Mouse (Mus musculus): ENCODE results near the gene Ugt1a8. TPM values are rescaled to one million over a fixed set of nuclear protein-coding genes. Genes with fewer than 3 reads are reported as not detected.

Ugt1a8 gene
- not detected for polyA plus RNA-seq (2014; fragmentation: Illumina TruSeq; extraction: RNeasy Lipid Tissue Mini Kit (QIAGEN cat#74804); ENCODE audit: low read depth, low replicate concordance)

DNA sequence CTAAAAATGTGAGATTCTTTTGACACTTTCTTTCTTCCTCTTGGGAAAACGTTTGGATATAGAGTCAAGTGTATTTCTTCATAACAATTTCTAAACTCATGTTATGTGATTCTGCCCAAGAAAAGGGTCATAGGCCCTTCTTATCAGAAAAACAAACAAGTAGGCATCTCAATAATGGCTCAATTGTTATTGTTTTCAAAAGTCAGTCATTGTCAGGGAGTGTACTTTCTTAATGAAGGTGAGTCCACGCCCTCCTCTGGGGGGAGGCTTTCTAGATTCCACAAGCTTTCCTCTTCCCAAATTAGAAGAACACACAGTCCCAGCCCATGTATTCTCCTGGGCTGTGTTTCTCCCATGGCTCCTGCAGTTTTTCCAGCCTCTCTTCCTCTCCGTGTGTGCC lies at the start of gene Ugt1a8:
Gene Ugt1a8 (plus strand): TSS at position 301 of the 400 bp plus-strand sequence.

DNA sequence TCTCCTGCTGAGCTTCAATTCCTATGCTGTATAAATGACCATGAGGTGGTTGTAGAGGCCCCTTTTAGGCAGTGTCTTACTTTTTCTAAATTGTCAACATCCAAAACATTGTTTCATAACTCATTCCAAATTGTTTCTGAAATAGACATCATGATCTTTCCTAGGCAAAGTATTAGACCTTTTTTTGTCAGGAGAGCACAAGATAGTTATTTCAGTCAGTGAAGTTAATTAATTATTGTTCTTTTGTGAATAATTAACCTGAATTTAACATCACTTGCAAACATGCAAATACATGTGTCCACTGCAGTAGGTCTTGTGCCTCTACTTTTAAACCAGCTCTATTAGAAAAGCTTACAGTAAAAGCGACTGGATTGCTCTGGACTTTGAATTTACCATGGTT lies 32.5 kb upstream of the Ugt1a8 start, which contains the start of gene Ugt1a10:
Gene Ugt1a10 (plus strand): TSS at position 301 of the 400 bp plus-strand sequence.

DNA sequence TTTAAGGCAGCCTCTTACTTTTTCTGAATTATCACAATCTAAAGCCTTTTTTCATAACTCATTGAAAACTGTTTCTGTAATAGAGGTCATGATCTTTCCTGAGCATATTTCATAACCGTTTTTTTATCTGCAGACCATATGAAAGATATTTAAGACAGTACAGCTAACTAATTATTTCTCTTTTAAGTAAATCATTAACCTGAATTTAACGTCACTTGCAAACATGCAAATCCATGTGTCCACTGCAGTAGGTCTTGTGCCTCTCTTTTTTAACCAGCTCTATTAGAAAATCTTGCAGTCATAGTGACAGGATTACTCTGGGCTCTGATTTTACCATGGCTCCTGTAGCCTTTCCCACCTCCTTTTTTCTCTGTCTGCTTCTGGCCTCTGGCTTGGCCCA lies 17.1 kb upstream of the Ugt1a8 start, which contains the start of gene Ugt1a9:
Gene Ugt1a9 (plus strand): TSS at position 306 of the 400 bp plus-strand sequence.

DNA sequence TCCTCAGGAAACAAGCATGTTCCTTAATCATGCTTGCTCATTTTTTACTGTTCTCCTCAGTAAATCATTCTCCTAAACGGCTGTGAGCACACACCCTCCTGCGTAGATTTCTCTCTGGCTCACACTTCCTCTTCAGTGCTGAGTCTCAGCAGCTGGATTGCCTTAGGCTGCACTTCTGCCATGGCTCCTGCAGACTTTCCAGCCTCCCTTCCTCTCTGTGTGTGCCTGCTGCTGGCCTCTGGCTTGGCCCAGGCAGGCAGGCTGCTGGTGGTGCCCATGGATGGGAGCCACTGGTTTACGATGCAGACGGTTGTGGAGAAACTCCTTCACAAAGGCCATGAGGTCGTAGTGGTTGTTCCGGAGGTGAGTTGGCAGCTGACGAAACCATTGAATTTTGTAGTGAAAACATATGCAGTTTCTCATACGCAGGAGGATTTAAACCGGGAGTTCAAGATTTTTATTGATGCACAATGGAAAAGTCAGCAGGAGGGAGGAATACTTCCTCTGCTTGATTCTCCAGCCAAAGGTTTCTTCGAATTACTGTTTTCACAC lies 7.4 kb downstream of the Ugt1a8 start, which contains the start of gene Ugt1a7c:
Gene Ugt1a7c (plus strand): TSS at position 122 of the 552 bp plus-strand sequence.

DNA sequence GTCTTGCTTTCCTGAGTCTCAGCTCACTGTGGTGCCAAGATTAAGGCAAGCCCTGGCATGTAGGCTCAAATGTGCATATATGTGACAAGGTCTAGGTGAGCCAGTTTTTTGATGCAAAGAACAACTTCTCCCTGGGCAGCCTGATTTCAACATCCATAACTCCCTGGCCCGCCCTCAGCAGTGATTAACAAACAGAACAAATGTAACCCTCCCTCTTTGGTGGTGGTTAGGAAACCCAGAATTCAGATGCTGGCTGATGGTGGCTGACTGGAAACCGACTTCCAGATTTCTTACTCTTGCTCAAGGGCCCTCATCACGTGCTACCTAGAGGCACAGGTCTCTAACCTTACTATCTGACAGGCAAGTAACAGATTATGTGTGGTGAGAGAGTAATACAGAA lies 15.4 kb downstream of the Ugt1a8 start, which contains the start of gene Ugt1a6b:
Gene Ugt1a6b (plus strand): TSS at position 234 of the 400 bp plus-strand sequence.

DNA sequence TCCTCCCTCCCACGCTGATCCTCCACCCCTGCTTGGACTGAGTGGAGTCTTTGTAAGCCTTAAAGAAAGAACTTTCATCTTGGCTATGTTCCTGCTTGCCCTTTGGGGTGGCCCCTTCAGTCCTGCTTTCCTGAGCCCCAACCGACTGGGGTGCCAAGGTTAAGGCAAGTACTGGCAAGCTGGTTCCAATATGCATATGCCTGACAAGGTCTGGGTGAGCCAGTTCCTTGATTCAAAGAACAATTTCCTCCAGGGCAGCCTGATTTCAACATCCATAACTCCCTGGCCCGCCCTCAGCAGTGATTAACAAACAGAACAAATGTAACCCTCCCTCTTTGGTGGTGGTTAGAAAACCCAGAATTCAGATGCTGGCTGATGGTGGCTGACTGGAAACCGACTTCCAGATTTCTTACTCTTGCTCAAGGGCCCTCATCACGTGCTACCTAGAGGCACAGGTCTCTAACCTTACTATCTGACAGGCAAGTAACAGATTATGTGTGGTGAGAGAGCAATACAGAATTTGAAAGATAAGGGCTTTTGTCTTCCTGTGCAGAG lies 46.9 kb downstream of the Ugt1a8 start, which contains the start of gene Ugt1a6a:
Gene Ugt1a6a (plus strand): TSS at position 353 of the 555 bp plus-strand sequence.

DNA sequence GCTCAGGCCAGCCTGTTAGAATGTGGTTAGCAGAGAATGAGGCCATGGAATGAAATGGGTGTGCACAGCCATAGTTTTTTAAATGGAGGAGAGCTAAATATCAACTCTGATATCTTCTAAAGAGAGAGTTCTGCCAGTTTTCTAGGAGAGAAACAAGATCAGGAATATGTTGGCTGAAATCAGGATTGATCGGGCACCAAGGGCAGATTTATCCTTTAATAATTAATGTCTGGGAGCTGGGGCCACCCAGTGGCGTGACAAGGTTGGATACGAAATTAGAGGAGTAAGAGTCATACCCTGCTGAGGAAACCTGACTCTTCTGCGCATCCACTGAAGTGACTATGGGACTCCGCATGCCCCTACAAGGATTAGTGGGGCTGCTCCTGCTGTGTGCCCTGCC lies 78.1 kb downstream of the Ugt1a8 start, which contains the start of gene Ugt1a5:
Gene Ugt1a5 (plus strand): TSS at position 302 of the 400 bp plus-strand sequence.

DNA sequence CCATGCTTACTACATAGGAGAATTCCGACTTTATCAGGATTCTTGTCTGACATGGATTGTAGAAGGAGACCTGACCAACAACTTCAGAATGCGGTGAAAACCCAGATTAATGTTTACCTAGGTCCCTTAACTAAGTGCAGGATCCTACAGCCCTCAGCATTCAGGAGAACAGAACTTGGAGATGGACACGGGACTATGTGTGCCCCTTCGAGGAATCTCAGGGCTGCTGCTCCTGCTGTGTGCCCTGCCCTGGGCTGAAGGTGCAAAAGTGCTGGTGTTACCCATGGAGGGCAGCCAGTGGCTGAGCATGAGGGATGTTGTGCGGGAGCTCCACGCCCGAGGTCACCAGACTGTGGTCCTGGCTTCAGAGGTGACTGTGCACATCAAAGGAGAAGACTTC lies 112.8 kb downstream of the Ugt1a8 start, which contains the start of gene Ugt1a2:
Gene Ugt1a2 (plus strand): TSS at position 146 of the 400 bp plus-strand sequence.

DNA sequence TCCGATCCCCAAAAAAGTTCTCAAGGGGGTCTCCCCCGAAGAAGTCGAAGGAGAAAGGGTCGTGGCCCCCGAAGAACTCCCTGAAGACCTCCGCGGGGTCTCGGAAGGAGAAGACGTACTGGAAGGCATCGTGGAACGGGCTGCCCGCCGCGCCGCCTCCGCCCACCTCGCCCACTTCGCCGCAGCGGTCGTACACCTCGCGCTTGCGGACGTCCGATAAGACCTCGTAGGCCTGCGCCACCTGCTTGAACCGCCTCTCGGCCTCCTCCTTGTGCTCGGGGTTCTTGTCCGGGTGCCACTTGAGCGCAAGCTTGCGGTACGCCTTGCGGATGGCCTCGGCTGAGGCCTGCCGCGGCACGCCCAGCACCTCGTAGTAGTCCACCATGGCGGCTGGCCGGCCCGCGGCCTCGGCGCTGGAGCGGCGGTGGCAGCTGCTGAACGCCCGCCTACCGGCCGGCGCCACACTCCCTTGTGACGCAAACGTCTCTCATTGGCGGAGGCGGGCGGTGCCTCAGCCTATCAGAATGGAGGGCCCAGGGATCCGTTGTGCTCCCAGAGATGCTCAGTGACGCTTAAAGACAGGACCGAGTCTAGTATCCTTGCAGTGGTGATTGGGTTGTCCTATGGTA lies 117.8 kb downstream of the Ugt1a8 start, which contains the start of gene Dnajb3:
Gene Dnajb3 (minus strand): TSS at position 489 of the 629 bp plus-strand sequence.

DNA sequence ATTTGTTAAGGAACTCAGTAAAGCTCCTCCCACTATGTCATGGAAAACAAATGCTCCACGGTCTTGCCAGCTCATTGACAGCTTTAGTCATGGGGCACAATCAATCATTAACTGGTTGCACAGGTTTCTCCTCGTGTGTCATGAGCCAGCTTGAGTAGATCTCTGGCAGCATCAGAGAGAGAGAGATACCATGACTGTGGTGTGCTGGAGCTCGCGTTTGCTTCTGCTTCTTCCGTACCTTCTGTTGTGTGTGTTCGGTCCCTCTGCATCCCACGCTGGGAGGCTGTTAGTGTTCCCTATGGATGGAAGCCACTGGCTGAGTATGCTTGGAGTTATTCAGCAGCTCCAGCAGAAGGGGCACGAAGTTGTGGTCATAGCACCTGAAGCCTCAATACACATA lies 124.2 kb downstream of the Ugt1a8 start, which contains the start of gene Ugt1a1:
Gene Ugt1a1 (plus strand): TSS at position 148 of the 400 bp plus-strand sequence.

DNA sequence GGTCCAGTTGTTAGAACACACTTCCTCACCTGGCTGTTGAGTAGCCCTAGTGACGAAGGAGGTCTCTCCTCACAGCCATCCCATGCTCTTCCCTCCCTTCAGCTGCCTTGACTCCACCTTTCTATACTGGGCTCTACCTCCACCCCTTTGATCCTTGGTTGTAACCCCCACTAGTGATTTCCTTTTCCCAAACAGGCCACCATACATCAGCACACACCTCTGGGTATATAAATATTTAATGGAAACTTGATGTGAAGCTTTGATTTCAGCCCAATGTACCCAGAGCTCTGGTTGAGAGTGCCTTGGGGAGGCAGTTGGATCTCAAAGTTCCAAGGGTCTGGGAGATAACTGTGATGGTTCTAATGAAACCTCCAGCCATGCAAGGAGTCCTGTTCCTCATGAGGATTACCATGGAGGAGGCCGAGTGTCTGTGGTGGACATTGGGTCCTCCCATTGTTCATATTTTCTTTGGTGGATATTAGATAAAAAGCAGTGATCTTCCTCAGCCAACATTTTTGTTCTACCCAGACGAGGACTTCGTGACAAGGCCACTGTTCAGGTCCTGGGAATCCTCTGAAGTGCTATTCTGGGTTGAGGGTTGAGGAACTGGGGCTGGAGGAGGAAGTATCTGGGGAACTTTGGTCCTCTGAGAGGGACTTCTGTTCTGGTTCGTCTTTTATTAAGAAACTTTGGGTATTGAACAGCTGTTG lies 139.2 kb downstream of the Ugt1a8 start, which contains the start of gene Mroh2a:
Gene Mroh2a (plus strand): TSS at position 317 of the 710 bp plus-strand sequence.

Other genes starting within 250 kb of the Ugt1a8 start
- gene Dgkd, start 234.5 kb upstream of the Ugt1a8 start, polyA plus RNA-seq (2014; fragmentation: Illumina TruSeq; extraction: RNeasy Lipid Tissue Mini Kit (QIAGEN cat#74804); ENCODE audit: low read depth, low replicate concordance), result 45.4 TPM
- 33.3 TPM for gene Usp40, start 79.3 kb upstream of the Ugt1a8 start, polyA plus RNA-seq (2014; fragmentation: Illumina TruSeq; extraction: RNeasy Lipid Tissue Mini Kit (QIAGEN cat#74804); ENCODE audit: low read depth, low replicate concordance)
- gene Ugt1a10, start 32.4 kb upstream of the Ugt1a8 start, polyA plus RNA-seq (2014; fragmentation: Illumina TruSeq; extraction: RNeasy Lipid Tissue Mini Kit (QIAGEN cat#74804); ENCODE audit: low read depth, low replicate concordance), result 61.8 TPM
- 2.7 TPM for gene Ugt1a9, start 17.0 kb upstream of the Ugt1a8 start, polyA plus RNA-seq (2014; fragmentation: Illumina TruSeq; extraction: RNeasy Lipid Tissue Mini Kit (QIAGEN cat#74804); ENCODE audit: low read depth, low replicate concordance)
- 433 TPM for gene Ugt1a7c, start 7.2 kb downstream of the Ugt1a8 start, polyA plus RNA-seq (2014; fragmentation: Illumina TruSeq; extraction: RNeasy Lipid Tissue Mini Kit (QIAGEN cat#74804); ENCODE audit: low read depth, low replicate concordance)
- gene Ugt1a6b, start 15.4 kb downstream of the Ugt1a8 start, polyA plus RNA-seq (2014; fragmentation: Illumina TruSeq; extraction: RNeasy Lipid Tissue Mini Kit (QIAGEN cat#74804); ENCODE audit: low read depth, low replicate concordance), result 0.81 TPM
- gene Ugt1a6a, start 47.0 kb downstream of the Ugt1a8 start, polyA plus RNA-seq (2014; fragmentation: Illumina TruSeq; extraction: RNeasy Lipid Tissue Mini Kit (QIAGEN cat#74804); ENCODE audit: low read depth, low replicate concordance), result 17.1 TPM
- 0.24 TPM for gene Ugt1a5, start 78.2 kb downstream of the Ugt1a8 start, polyA plus RNA-seq (2014; fragmentation: Illumina TruSeq; extraction: RNeasy Lipid Tissue Mini Kit (QIAGEN cat#74804); ENCODE audit: low read depth, low replicate concordance)
- gene Ugt1a2, start 112.8 kb downstream of the Ugt1a8 start, polyA plus RNA-seq (2014; fragmentation: Illumina TruSeq; extraction: RNeasy Lipid Tissue Mini Kit (QIAGEN cat#74804); ENCODE audit: low read depth, low replicate concordance), result 1,708 TPM
- 2.1 TPM for gene Dnajb3, start 118.0 kb downstream of the Ugt1a8 start, polyA plus RNA-seq (2014; fragmentation: Illumina TruSeq; extraction: RNeasy Lipid Tissue Mini Kit (QIAGEN cat#74804); ENCODE audit: low read depth, low replicate concordance)
- 9.7 TPM for gene Ugt1a1, start 124.1 kb downstream of the Ugt1a8 start, polyA plus RNA-seq (2014; fragmentation: Illumina TruSeq; extraction: RNeasy Lipid Tissue Mini Kit (QIAGEN cat#74804); ENCODE audit: low read depth, low replicate concordance)
- gene Mroh2a, start 139.2 kb downstream of the Ugt1a8 start, polyA plus RNA-seq (2014; fragmentation: Illumina TruSeq; extraction: RNeasy Lipid Tissue Mini Kit (QIAGEN cat#74804); ENCODE audit: low read depth, low replicate concordance), result not detected
- gene Hjurp, start 189.8 kb downstream of the Ugt1a8 start, polyA plus RNA-seq (2014; fragmentation: Illumina TruSeq; extraction: RNeasy Lipid Tissue Mini Kit (QIAGEN cat#74804); ENCODE audit: low read depth, low replicate concordance), result 10.4 TPM
- not detected for gene Trpm8, start 189.8 kb downstream of the Ugt1a8 start, polyA plus RNA-seq (2014; fragmentation: Illumina TruSeq; extraction: RNeasy Lipid Tissue Mini Kit (QIAGEN cat#74804); ENCODE audit: low read depth, low replicate concordance)

Measured in kidney, adult 10 weeks (tissue).